Mouse (Mus musculus) Muller cell, postnatal 12 days (primary cell): Measurements from ENCODE around the gene Gm4707.
A peak's percentile ranks its signal among the peaks of the same experiment; 100 is the strongest.
"Not testable (repeated sequence)": the region's sequence is repeated elsewhere in the genome, so short reads cannot be mapped to it uniquely, and the experiment has no call there.

ENCODE experiments used
- DNase-seq: peaks from one replicate; pipeline ENCODE4 v3.0.0-alpha.2; 2015; ENCODE audit errors: inconsistent ontology term

Gene Gm4707

GRCm38 (mm10) chr17:71459818-71460217 lies at the start of gene Gm4707:
Gm4707 (minus strand) TSS chr17:71459918.
- no peak for DNase-seq

GRCm38 (mm10) chr17:71506832-71507231 lies 47.1 kb upstream of the Gm4707 start:
- no peak for DNase-seq

GRCm38 (mm10) chr17:71495784-71496183 lies 36.1 kb upstream of the Gm4707 start:
- DNase-seq: no peak

- DNase-seq: no peak
These were observed 31.6 kb upstream of the Gm4707 start for GRCm38 (mm10) chr17:71491332-71491686.

- no peak for DNase-seq
These were observed 31.1 kb upstream of the Gm4707 start for GRCm38 (mm10) chr17:71490666-71491331.

GRCm38 (mm10) chr17:71489703-71490461 lies 30.2 kb upstream of the Gm4707 start:
- no peak for DNase-seq

- DNase-seq: no peak
These were observed 26.6 kb upstream of the Gm4707 start for GRCm38 (mm10) chr17:71486231-71486851.

GRCm38 (mm10) chr17:71485791-71486230 lies 26.1 kb upstream of the Gm4707 start:
- DNase-seq: no peak

- no peak for DNase-seq
These were observed 25.0 kb upstream of the Gm4707 start for GRCm38 (mm10) chr17:71484711-71485110.

- no peak for DNase-seq
These were observed 23.8 kb upstream of the Gm4707 start for GRCm38 (mm10) chr17:71483418-71484060.

- DNase-seq: no peak
These were observed 19.7 kb upstream of the Gm4707 start for GRCm38 (mm10) chr17:71479381-71479901.

- DNase-seq: no peak
These were observed 17.8 kb upstream of the Gm4707 start for GRCm38 (mm10) chr17:71477481-71477880.

GRCm38 (mm10) chr17:71476346-71477020 lies 16.8 kb upstream of the Gm4707 start:
- no peak for DNase-seq

GRCm38 (mm10) chr17:71475705-71476089 lies 16.0 kb upstream of the Gm4707 start:
- peak; percentile 79 for DNase-seq

GRCm38 (mm10) chr17:71474762-71475704 lies 15.3 kb upstream of the Gm4707 start, which contains the start of gene Smchd1:
Smchd1 (minus strand) TSS chr17:71475343.
- DNase-seq: peak; percentile 96

- peak; percentile 4 for DNase-seq
These were observed 14.4 kb upstream of the Gm4707 start for GRCm38 (mm10) chr17:71474128-71474527.

- no peak for DNase-seq
These were observed 11.5 kb upstream of the Gm4707 start for GRCm38 (mm10) chr17:71471261-71471660.

- DNase-seq: no peak
These were observed 594 bp upstream of the Gm4707 start for GRCm38 (mm10) chr17:71460312-71460711.

GRCm38 (mm10) chr17:71457361-71457760 lies 2.4 kb downstream of the Gm4707 start:
- DNase-seq: not testable (repeated sequence)

- no peak for DNase-seq
These were observed 14.5 kb downstream of the Gm4707 start for GRCm38 (mm10) chr17:71445191-71445590.
